Mouse (Mus musculus) urinary bladder, postnatal 36 days (tissue): ENCODE measurements around the gene Nek4.
A peak's percentile ranks its signal among the peaks of the same experiment; 100 is the strongest.

ENCODE experiments used
- DNase-seq, 2 experiments: peaks; one replicate each; pipeline ENCODE4 v3.0.0; 2022; ENCODE audit warnings: low spot score in 2 of 2, mixed read lengths in 1 of 2

The Nek4 gene

GRCm38 (mm10) chr14:30951154-30951825 is at the start of gene Nek4:
Nek4 (plus strand) TSS chr14:30951377.
- DNase-seq = peak; percentile 90 to 96

- DNase-seq = no peak
Observed at GRCm38 (mm10) chr14:30902628-30903027, 48.5 kb upstream of the Nek4 start.

- no peak for DNase-seq
Observed at GRCm38 (mm10) chr14:30903036-30903435, 48.1 kb upstream of the Nek4 start.

- no peak for DNase-seq
Observed at GRCm38 (mm10) chr14:30904307-30904706, 46.9 kb upstream of the Nek4 start.

GRCm38 (mm10) chr14:30906001-30906400 is 45.2 kb upstream of the Nek4 start:
- DNase-seq = no peak

GRCm38 (mm10) chr14:30907814-30908265 is 43.3 kb upstream of the Nek4 start:
- no peak for DNase-seq

GRCm38 (mm10) chr14:30911141-30911540 is 40.0 kb upstream of the Nek4 start:
- no peak for DNase-seq

GRCm38 (mm10) chr14:30912641-30913040 is 38.5 kb upstream of the Nek4 start:
- DNase-seq = no peak

- no peak for DNase-seq
Observed at GRCm38 (mm10) chr14:30913404-30913803, 37.8 kb upstream of the Nek4 start.

- DNase-seq = no peak
Observed at GRCm38 (mm10) chr14:30916516-30916915, 34.7 kb upstream of the Nek4 start.

- DNase-seq = no peak
Observed at GRCm38 (mm10) chr14:30922053-30922670, 29.0 kb upstream of the Nek4 start.

GRCm38 (mm10) chr14:30923375-30924105 is 27.6 kb upstream of the Nek4 start, which contains the start of gene Itih3:
Itih3 (minus strand) TSS chr14:30923760.
- no peak for DNase-seq

- no peak for DNase-seq
Observed at GRCm38 (mm10) chr14:30925492-30925891, 25.7 kb upstream of the Nek4 start.

- DNase-seq = no peak
Observed at GRCm38 (mm10) chr14:30930386-30930785, 20.8 kb upstream of the Nek4 start.

- no peak for DNase-seq
Observed at GRCm38 (mm10) chr14:30933351-30933750, 17.8 kb upstream of the Nek4 start.

GRCm38 (mm10) chr14:30942254-30942653 is 8.9 kb upstream of the Nek4 start:
- DNase-seq = no peak

GRCm38 (mm10) chr14:30943038-30943437 is 8.1 kb upstream of the Nek4 start, which contains the start of gene Itih1:
Itih1 (minus strand) TSS chr14:30943289.
- no peak for DNase-seq

GRCm38 (mm10) chr14:30943860-30944674 is 7.1 kb upstream of the Nek4 start:
- DNase-seq = peak; percentile 58 to 68

GRCm38 (mm10) chr14:30944745-30945144 is 6.4 kb upstream of the Nek4 start:
- DNase-seq = no peak

GRCm38 (mm10) chr14:30949986-30950385 is 1.2 kb upstream of the Nek4 start:
- no peak for DNase-seq

- no peak for DNase-seq
Observed at GRCm38 (mm10) chr14:30958517-30958916, 7.3 kb downstream of the Nek4 start.

GRCm38 (mm10) chr14:30959031-30959430 is 7.9 kb downstream of the Nek4 start:
- DNase-seq = no peak
